Mouse (Mus musculus) frontal cortex, postnatal 25 days (tissue): ENCODE data around the gene Prkag2.

ENCODE experiments used
- DNase-seq, 2 experiments: peaks; one replicate each; pipeline ENCODE4 v3.0.0; 2022; ENCODE audit warnings: low spot score in 2 of 2

Prkag2 gene

DNA sequence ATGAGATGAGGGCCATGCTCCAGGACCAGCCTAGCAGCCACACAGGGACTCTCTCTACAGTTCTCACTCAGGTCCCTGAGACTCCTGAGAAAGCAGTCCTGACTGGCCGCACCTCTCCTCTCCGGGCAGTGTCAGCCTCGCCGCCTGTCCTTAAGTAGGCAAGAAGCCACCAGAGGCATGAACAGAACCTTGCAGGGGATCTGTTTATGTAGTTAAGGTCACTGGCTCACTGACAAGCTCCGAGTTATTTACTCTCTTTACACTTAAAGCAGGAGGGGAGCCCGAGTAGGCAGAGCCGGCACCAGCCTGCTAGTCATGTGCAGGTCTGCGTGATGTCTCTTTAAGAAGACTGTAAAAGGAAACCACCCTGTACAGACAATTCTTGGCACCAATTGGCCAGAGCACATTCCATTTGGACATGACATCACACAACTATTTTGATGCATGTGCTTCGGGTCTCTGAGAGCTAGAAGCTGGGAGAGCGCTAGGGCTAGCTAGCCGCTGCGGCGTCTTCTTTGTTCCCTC lies 104.8 kb downstream of the Prkag2 start:
- peak in 1 of 2 experiments; percentile 28 for DNase-seq

- DNase-seq: no peak
Measured at GRCm38 (mm10) chr5:24993190-24993589, 107.3 kb downstream of the Prkag2 start.

DNA sequence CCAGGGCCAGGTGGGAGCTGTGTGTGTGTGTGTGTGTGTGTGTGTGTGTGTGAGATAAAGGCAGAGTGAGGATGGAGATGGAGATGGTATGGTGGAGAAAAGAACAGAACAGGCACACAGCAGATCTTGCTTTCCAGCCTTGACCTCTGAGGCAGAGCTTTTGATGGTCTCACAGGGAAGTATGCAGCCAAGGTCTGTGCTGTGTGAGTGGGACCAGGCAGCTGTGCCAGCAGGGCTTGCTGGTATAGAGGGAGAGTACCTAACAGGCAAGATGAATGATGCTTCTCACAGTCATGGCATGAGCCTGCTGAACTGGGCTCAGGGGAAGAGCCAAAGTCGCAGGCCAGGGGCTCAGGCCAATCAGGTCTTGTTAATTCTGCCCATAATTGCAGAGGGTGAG lies 108.9 kb downstream of the Prkag2 start:
- no peak for DNase-seq

- DNase-seq: no peak
Measured at GRCm38 (mm10) chr5:24990460-24990859, 110.0 kb downstream of the Prkag2 start.

GRCm38 (mm10) chr5:24989683-24990082 lies 110.8 kb downstream of the Prkag2 start:
- no peak for DNase-seq

DNA sequence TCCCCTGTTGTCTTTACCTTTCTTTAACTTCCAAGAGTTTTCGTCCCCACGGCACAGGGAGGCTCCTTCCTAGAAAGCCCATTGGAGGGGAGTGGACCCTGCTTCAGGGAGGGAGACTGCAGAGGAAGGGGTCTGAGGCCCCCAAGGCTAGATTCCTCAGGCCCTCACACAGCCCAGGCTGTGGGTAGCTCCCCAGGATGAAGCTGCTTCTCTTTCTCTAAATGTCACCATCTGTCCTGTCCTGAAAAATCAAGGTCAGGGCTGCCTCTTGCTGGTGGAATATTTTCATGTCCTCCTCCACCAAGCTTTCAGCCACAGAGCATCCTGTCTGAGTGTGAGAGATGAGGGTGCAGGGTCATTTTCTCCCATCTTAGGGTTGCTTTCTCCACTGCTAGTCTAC lies 113.5 kb downstream of the Prkag2 start:
- no peak for DNase-seq

DNA sequence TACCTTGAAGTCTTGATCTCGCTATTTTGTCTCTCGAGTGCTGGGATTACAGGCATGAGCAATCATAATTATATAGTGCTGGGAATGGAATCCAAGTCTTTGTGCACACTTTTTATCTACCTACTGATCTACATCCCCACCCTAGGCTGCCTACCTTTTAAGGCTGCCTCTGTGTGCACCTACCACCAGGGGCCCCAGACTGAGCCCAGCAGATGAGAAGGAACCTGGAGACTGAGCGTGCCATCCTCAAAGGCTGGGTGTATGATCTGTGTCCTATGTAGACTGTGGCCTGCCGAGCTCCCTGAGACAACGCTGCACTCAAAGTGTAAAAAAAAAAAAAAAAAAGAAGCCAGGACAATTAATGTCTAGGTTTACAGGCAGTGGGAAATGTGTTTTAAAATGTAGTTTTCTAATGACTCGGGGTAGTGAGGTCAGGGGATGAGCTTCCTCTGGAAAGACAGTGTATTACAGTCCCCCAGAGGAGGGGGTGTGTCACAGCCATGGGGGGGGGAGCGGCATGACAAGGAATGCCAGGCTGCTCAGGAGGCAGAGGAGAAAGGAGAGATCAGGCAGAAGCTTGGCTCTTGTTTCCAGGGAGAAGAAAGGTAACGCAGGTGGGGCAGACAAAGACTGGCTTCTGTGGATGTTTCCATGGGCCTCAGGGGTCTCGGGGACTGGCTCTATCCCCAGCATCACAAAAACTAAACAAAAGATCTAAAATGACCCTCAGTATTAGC lies 114.1 kb downstream of the Prkag2 start:
- DNase-seq: no peak

DNA sequence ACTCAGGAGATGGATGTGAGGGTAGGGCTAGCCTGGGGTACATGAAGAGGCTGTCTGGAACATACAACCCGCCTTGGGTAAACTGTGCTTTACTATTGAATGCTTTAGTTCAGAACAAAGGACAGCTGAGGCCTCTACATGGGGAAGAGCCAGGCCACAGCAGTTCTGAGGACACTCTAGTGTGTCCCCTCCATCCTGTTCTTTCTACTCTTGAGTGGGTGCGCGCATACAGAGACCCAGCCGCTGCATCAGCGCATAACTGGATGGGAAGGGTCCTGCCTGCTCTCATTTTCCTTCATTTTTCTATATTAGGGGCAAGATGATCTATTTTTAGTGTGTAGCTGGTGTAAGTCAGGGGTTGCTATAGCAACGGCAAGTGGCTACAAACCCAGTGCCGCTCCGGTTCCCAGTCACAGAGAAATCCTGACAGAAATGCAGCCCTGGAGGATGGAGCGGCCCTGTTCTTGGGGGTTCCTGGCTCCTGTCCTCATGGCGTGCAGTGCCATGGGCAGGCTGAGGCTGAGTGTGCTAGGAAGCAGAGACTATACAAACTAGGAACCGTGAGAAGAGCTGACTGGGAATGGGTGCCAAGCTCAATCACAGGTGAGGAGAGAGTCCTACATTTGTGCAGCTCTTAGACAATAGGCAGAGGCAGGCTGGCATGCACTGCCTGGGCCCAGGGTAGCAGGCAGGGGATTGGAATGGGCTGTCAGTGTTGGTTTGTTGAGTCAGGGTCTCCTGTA lies 114.8 kb downstream of the Prkag2 start:
- DNase-seq: peak; percentile 40 to 54

DNA sequence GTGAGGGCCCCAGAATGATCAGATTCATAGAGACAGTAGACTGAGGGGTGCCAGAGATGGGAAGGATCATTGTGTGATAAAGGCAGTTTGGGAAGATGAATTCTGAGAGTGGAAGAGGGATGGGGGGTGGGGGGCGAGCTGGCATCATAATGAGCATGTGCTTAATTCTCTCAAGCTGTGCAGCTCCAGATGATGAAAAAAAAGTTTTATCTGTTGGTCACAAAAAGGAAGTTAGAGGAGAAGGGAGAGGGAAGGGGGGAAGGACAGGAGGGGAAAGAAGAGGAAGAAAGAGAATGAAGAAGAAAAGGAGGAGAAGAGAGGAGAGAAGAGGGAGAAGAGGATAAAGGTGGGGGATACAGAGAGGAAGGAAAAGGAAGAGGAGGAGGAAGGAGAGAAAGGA lies 116.3 kb downstream of the Prkag2 start:
- no peak for DNase-seq

- no peak for DNase-seq
Measured at GRCm38 (mm10) chr5:24983539-24983938, 116.9 kb downstream of the Prkag2 start.

DNA sequence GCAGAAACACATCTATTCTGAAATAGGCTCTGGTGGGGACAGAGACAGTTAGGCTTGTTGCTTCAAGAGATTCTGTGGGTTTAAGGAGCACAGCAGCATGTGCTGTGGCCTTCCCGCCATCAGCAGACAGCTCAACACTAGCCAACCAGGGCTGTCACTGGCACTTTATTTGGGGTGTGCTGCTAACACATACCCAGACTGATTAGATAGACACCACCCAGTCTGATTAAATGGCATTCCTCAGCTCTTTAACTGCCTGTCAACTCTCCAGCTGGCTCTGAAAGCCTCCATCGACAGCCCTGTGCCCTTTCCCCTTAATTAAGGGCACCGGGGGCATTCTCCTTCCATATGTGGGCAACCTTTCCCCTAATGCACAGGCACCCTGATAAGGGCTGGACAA lies 118.2 kb downstream of the Prkag2 start:
- no peak for DNase-seq

GRCm38 (mm10) chr5:24981765-24982164 lies 118.7 kb downstream of the Prkag2 start:
- no peak for DNase-seq

GRCm38 (mm10) chr5:24979968-24980345 lies 120.5 kb downstream of the Prkag2 start:
- DNase-seq: no peak

GRCm38 (mm10) chr5:24979312-24979967 lies 121.0 kb downstream of the Prkag2 start:
- no peak for DNase-seq

- no peak for DNase-seq
Measured at GRCm38 (mm10) chr5:24976907-24977306, 123.5 kb downstream of the Prkag2 start.

DNA sequence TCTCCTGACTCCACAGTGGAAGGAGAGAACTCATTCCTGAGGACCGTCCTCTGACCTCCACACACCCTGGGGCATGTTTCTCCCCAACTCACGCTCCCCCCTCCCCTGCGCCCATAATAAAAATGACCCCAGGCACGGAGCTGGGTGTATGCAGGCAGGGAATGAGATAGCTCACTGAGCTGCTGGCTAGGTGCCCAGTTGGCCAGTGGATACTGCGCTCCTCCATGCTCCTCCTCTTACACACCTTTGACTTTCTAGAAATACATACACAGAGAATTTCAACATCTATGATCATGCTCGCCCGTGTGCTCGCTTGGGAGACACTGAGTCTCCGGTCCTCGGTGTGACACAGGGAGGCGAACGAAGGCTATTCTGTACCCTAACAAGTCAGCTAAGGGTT lies 124.2 kb downstream of the Prkag2 start:
- no peak for DNase-seq

DNA sequence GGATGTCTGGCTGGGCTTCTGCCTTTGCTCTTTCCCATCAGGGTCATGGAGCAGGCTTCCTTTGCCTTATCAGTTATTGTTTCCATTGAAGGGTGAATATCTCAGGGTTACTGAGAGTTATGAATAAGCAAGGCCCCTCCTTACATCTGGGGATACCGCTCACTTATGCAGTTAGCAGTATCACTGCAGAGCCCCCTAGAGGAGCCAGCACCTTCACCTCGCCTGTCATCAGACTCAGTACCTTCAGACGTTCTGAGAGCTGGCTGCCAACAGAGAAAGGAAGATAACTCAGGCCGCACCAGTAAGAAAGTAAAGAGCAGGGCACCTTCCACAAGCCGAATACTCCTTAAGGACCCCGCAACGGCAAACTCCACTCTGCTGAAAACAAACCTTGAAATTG lies 125.3 kb downstream of the Prkag2 start:
- DNase-seq: no peak

- no peak for DNase-seq
Measured at GRCm38 (mm10) chr5:24973672-24974225, 126.7 kb downstream of the Prkag2 start.

DNA sequence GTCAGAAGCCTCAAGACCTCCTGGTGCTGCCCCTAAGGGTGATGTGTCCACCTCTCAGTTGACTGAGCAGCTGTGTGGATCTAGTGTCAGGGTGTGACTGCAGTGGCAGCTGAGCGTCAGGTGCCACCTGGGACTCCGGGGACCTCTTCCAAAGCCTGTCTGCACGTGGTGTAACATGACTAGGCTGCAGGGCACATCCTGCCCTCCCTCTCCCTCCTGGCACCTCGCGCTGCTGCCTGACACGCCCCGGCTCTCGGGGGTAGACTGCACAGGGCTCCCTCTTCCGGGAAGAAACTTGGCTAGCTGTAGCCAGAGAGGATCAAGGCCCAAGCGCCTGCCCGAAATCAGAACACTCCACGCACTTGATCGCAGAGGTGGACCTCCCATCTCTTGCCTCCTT lies 127.2 kb downstream of the Prkag2 start:
- no peak for DNase-seq

DNA sequence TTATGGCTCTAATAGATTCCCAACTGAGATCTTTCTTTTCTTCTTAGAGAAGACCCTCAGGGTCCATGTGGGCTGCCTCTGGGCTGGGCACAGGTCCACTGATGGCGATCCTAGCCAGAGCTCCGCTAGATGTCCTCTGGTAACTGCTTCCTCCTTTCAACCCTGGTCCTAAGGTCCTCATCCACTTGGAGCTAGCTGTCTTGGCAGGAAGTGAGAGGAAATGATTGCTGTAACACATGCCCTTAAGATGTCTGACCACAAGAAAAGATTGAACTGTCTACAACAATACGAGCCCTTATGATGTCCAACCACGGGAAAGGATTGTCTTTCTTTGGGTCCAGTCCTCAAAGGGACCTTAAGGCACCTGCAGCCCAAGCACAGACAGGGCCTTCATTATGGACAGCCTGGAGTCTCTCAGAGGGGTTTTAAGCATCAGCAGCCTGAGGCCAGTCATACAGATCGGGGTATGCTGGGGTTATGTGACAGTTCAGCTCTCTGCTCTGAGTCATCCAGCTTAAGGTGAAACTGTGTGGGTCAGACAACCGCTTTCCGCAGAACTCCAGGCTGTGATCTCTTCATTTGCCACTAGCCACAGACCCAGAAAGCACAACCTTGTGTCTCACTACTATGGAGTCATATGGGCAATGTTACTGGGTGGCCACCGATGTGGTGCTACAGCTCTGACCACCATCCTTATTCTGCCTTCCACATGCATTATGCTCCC lies 129.7 kb downstream of the Prkag2 start:
- DNase-seq: no peak

- DNase-seq: no peak
Measured at GRCm38 (mm10) chr5:24969241-24969880, 131.1 kb downstream of the Prkag2 start.
